Mouse (Mus musculus) CH12.LX (cell line): Measurements from ENCODE around the gene Fer. TPM values are rescaled to one million over a fixed set of nuclear protein-coding genes. Genes with fewer than 3 reads are reported as not detected.

Source experiments
- DNase-seq: peaks from one replicate; pipeline ENCODE4 v3.0.0-alpha.2; 2013; ENCODE audit errors: extremely low read depth
- H3K27ac ChIP-seq: 2 replicates; pipeline ENCODE4 v1.5.1; 2012; ENCODE audit warnings: low read depth, mild to moderate bottlenecking, control low read depth, moderate library complexity; ENCODE audit not compliant: insufficient read depth
- H3K27me3 ChIP-seq: replicated peaks from 2 replicates; pipeline ENCODE3; 2012; ENCODE audit warnings: inconsistent platforms
- H3K36me3 ChIP-seq, 2 experiments: replicated peaks in 1 of 2; 2 replicates each; pipeline versions ENCODE3 to v1.6.1; 2012; ENCODE audit warnings: inconsistent platforms in 1 of 2, low read length in 1 of 2, mild to moderate bottlenecking in 1 of 2, mixed read lengths in 1 of 2, moderate library complexity in 1 of 2; ENCODE audit not compliant: control insufficient read depth in 1 of 2, insufficient read depth in 1 of 2
- H3K4me1 ChIP-seq, 2 experiments: 2 replicates each; pipeline ENCODE4 v1.6.1; 2012; ENCODE audit warnings: inconsistent platforms in 1 of 2, moderate library complexity in 1 of 2; ENCODE audit not compliant: insufficient read depth in 2 of 2, control insufficient read depth in 1 of 2
- H3K4me2 ChIP-seq: 2 replicates; pipeline ENCODE4 v1.6.1; 2012; ENCODE audit warnings: low read depth, mild to moderate bottlenecking, control low read depth; ENCODE audit not compliant: poor library complexity, insufficient read depth, severe bottlenecking
- H3K4me3 ChIP-seq, 3 experiments: fragments of 150-350 bp in 1 of 3; sonication (generic) in 1 of 3; replicated peaks in 1 of 3; 2 replicates each; pipeline versions ENCODE3 to v1.5.1; 2011 to 2012; ENCODE audit warnings: low read depth in 2 of 3, low read length in 2 of 3, mild to moderate bottlenecking in 2 of 3, moderate library complexity in 2 of 3, control low read depth in 1 of 3, improper control_type of control experiment in 1 of 3, inconsistent platforms in 1 of 3, mixed read lengths in 1 of 3; ENCODE audit not compliant: poor library complexity in 1 of 3
- H3K79me2 ChIP-seq: replicated peaks from 2 replicates; pipeline ENCODE4 v1.6.1; 2012; ENCODE audit warnings: mild to moderate bottlenecking, moderate library complexity; ENCODE audit not compliant: control insufficient read depth, poor library complexity, insufficient read depth, severe bottlenecking; ENCODE audit errors: extremely low read depth
- H3K9ac ChIP-seq: 2 replicates; pipeline ENCODE4 v1.6.1; 2012; ENCODE audit warnings: low read depth, mild to moderate bottlenecking, control low read depth, moderate library complexity; ENCODE audit not compliant: insufficient read depth
- H3K9me3 ChIP-seq: replicated peaks from 2 replicates; pipeline ENCODE3; 2012; ENCODE audit warnings: low read length, inconsistent platforms, mixed read lengths
- BHLHE40 ChIP-seq: IDR thresholded peaks from 2 replicates; pipeline ENCODE4 v1.6.1; 2011; ENCODE audit warnings: mild to moderate bottlenecking, low read depth, low read length, improper control_type of control experiment
- CHD2 ChIP-seq: IDR thresholded peaks from 2 replicates; pipeline ENCODE4 v1.6.1; 2011; ENCODE audit warnings: low read length, improper control_type of control experiment
- ELF1 ChIP-seq: IDR thresholded peaks from 2 replicates; pipeline ENCODE4 v1.6.1; 2014; ENCODE audit warnings: low read depth, mild to moderate bottlenecking, inconsistent platforms, low read length, improper control_type of control experiment
- EP300 ChIP-seq: IDR thresholded peaks from 2 replicates; pipeline ENCODE4 v1.6.1; 2011; ENCODE audit warnings: low read length, improper control_type of control experiment
- ETS1 ChIP-seq: conservative IDR thresholded peaks from 2 replicates; pipeline ENCODE4 v1.6.1; 2012; ENCODE audit warnings: low read depth, mild to moderate bottlenecking, inconsistent platforms, low read length, improper control_type of control experiment, moderate library complexity
- GABPA ChIP-seq: IDR thresholded peaks from 2 replicates; pipeline ENCODE4 v1.6.1; 2012; ENCODE audit warnings: low read depth, low read length, improper control_type of control experiment, inconsistent platforms; ENCODE audit not compliant: insufficient replicate concordance
- HCFC1 ChIP-seq: IDR thresholded peaks from 2 replicates; pipeline ENCODE4 v1.6.1; 2012; ENCODE audit warnings: low read depth, mild to moderate bottlenecking, inconsistent platforms, low read length, improper control_type of control experiment
- IRF4 ChIP-seq: IDR thresholded peaks from 2 replicates; pipeline ENCODE4 v1.6.1; 2014; ENCODE audit warnings: low read depth, mild to moderate bottlenecking, inconsistent platforms, low read length, improper control_type of control experiment
- JUND ChIP-seq: conservative IDR thresholded peaks from 2 replicates; pipeline ENCODE4 v1.6.1; 2011; ENCODE audit warnings: low read depth, low read length, improper control_type of control experiment
- KAT2A ChIP-seq: IDR thresholded peaks from 2 replicates; pipeline ENCODE4 v1.6.1; 2012; ENCODE audit warnings: low read length, improper control_type of control experiment, inconsistent platforms; ENCODE audit not compliant: insufficient replicate concordance
- MAX ChIP-seq: IDR thresholded peaks from 2 replicates; pipeline ENCODE4 v1.6.1; 2011; ENCODE audit warnings: low read length, improper control_type of control experiment
- MAZ ChIP-seq: IDR thresholded peaks from 2 replicates; pipeline ENCODE4 v1.6.1; 2012; ENCODE audit warnings: low read depth, mild to moderate bottlenecking, inconsistent platforms, low read length, improper control_type of control experiment, moderate library complexity
- MEF2A ChIP-seq: IDR thresholded peaks from 2 replicates; pipeline ENCODE4 v1.6.1; 2014; ENCODE audit warnings: low read depth, mild to moderate bottlenecking, inconsistent platforms, low read length, improper control_type of control experiment, borderline replicate concordance
- MYC ChIP-seq: IDR thresholded peaks from 2 replicates; pipeline ENCODE4 v1.6.1; 2011; ENCODE audit warnings: low read depth, mild to moderate bottlenecking, improper control_type of control experiment, low read length
- NELFE ChIP-seq: IDR thresholded peaks from 2 replicates; pipeline ENCODE4 v1.6.1; 2011; ENCODE audit warnings: low read depth, low read length, improper control_type of control experiment
- NRF1 ChIP-seq: IDR thresholded peaks from 2 replicates; pipeline ENCODE4 v1.6.1; 2014; ENCODE audit warnings: low read depth, mild to moderate bottlenecking, inconsistent platforms, low read length, improper control_type of control experiment, moderate library complexity
- PAX5 ChIP-seq: IDR thresholded peaks from 2 replicates; pipeline ENCODE4 v1.6.1; 2012; ENCODE audit warnings: low read length, inconsistent platforms, mixed read lengths
- POLR2A ChIP-seq: IDR thresholded peaks from 2 replicates; pipeline ENCODE4 v1.6.1; 2011; ENCODE audit warnings: low read depth, mild to moderate bottlenecking, improper control_type of control experiment, low read length
- POLR2AphosphoS2 ChIP-seq: IDR thresholded peaks from 2 replicates; pipeline ENCODE4 v1.6.1; 2011; ENCODE audit warnings: low read depth, low read length, improper control_type of control experiment
- RAD21 ChIP-seq: IDR thresholded peaks from 2 replicates; pipeline ENCODE4 v1.6.1; 2011; ENCODE audit warnings: low read depth, mild to moderate bottlenecking, low read length, improper control_type of control experiment, moderate library complexity
- RCOR1 ChIP-seq: conservative IDR thresholded peaks from 2 replicates; pipeline ENCODE4 v1.6.1; 2012; ENCODE audit warnings: low read depth, mild to moderate bottlenecking, inconsistent platforms, low read length, improper control_type of control experiment
- SMC3 ChIP-seq: IDR thresholded peaks from 2 replicates; pipeline ENCODE4 v1.6.1; 2011; ENCODE audit warnings: low read depth, low read length, improper control_type of control experiment
- TBP ChIP-seq: conservative IDR thresholded peaks from 2 replicates; pipeline ENCODE4 v1.6.1; 2011; ENCODE audit warnings: low read depth, low read length, improper control_type of control experiment
- TCF12 ChIP-seq: IDR thresholded peaks from 2 replicates; pipeline ENCODE4 v1.6.1; 2014; ENCODE audit warnings: low read depth, mild to moderate bottlenecking, inconsistent platforms, low read length, improper control_type of control experiment
- UBTF ChIP-seq: IDR thresholded peaks from 2 replicates; pipeline ENCODE4 v1.6.1; 2012; ENCODE audit warnings: low read depth, mild to moderate bottlenecking, inconsistent platforms, low read length, improper control_type of control experiment, moderate library complexity
- USF1 ChIP-seq: IDR thresholded peaks from 2 replicates; pipeline ENCODE4 v1.6.1; 2014; ENCODE audit warnings: low read depth, mild to moderate bottlenecking, inconsistent platforms, low read length, improper control_type of control experiment
- USF2 ChIP-seq: conservative IDR thresholded peaks from 2 replicates; pipeline ENCODE4 v1.6.1; 2011; ENCODE audit warnings: low read depth, low read length, improper control_type of control experiment
- ZC3H11A ChIP-seq: IDR thresholded peaks from 2 replicates; pipeline ENCODE4 v1.6.1; 2012; ENCODE audit warnings: low read depth, mild to moderate bottlenecking, inconsistent platforms, low read length, improper control_type of control experiment
- ZKSCAN1 ChIP-seq: IDR thresholded peaks from 2 replicates; pipeline ENCODE4 v1.6.1; 2012; ENCODE audit warnings: low read depth, inconsistent platforms, low read length, improper control_type of control experiment, borderline replicate concordance
- ZMIZ1 ChIP-seq: IDR thresholded peaks from 2 replicates; pipeline ENCODE4 v1.6.1; 2012; ENCODE audit warnings: low read depth, mild to moderate bottlenecking, inconsistent platforms, low read length, improper control_type of control experiment
- ZNF384 ChIP-seq: IDR thresholded peaks from 2 replicates; pipeline ENCODE4 v1.6.1; 2012; ENCODE audit warnings: low read depth, low read length, improper control_type of control experiment, inconsistent platforms
- dilution Hi-C: fragments of 300-500 bp; cut with MboI; formaldehyde crosslinking; loops from 2 replicates; pipeline ENCODE4 v1.14.3; 2020; ENCODE audit warnings: low sequenced_read_pairs; ENCODE audit not compliant: extremely low pct_unique_long_range_greater_than_20kb, extremely low pct_ligation_motif_present
- in situ Hi-C: fragments of 300-500 bp; cut with MboI; formaldehyde crosslinking; loops from 3 replicates; pipeline ENCODE4 v1.14.3; 2019; ENCODE audit warnings: low sequenced_read_pairs, low pct_ligation_motif_present, low pct_unique_long_range_greater_than_20kb, mixed read lengths
- polyA plus RNA-seq: library from polyadenylated mRNA; unstranded; fragments of >175 nt; gene quantifications from 2 replicates; pipeline ENCODE4 v1.2.1, GENCODE M21; 2012; ENCODE audit warnings: low read depth; ENCODE audit not compliant: insufficient read length
- total RNA-seq, 2 experiments: library from RNA; depleted of rRNA; stranded (reverse); fragments of 300-350 nt in 1 of 2; fragments of >200 nt in 1 of 2; gene quantifications; 2 replicates each; pipeline ENCODE4 v1.2.3; 2012 to 2014

Gene Fer
- total and polyA plus RNA-seq, 3 experiments: 4.3 to 4.9 (median 4.5) TPM

DNA sequence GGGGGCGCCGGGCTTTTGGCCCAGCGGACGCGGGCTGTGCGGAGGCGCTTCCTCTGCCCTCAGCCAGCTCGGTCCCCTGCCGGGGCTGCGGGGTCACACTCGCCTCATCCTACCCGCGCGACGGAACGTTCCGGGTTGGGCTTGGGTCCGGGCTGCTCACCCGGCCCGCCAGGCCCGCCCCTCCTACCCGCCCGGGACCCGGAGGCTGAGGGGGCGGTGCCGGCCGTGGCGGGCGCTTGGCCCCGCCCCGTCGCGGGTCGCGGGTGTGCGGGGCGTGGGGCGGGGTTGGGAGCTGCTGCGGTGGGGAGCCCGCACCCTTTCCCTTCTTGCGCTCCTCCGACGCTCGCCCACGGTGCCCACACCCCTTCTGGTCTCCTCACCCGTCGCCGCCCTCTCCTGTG is 1.3 kb downstream of the Fer start:
- in situ Hi-C loops: no loop called here
- Histone ChIP-seq H3K27me3 (peaks cover 40% of the 10 kb centered on the region), H3K9ac (peak overlapping the region; percentile 54), H3K27ac (no peak overlapping the region), H3K4me2 (peak overlapping the region; percentile 94), H3K4me1 (peaks cover 2 to 20% of the 10 kb centered on the region in 2 experiments; a peak in 2 of 4 replicates), H3K4me3 (peak overlapping the region; percentile 63 to 77 (median 64)), H3K36me3 (no peaks in the 10 kb centered on the region), H3K9me3 (peaks cover 5% of the 10 kb centered on the region), H3K79me2 (no peaks in the 10 kb centered on the region)
- dilution Hi-C loops: no loop called here
- TF ChIP-seq PAX5: no peak
- TF ChIP-seq EP300: no peak
- no peak for TF ChIP-seq HCFC1
- no peak for TF ChIP-seq ELF1
- TF ChIP-seq POLR2AphosphoS2: no peak
- TF ChIP-seq TCF12: no peak
- TF ChIP-seq KAT2A: no peak
- TF ChIP-seq UBTF: no peak
- no peak for TF ChIP-seq ZNF384
- no peak for TF ChIP-seq JUND
- no peak for TF ChIP-seq TBP
- TF ChIP-seq POLR2A: no peak
- TF ChIP-seq MAZ: no peak
- TF ChIP-seq ZC3H11A: no peak
- TF ChIP-seq RCOR1: no peak
- no peak for TF ChIP-seq NRF1
- TF ChIP-seq MAX: no peak
- DNase-seq: no peak

DNA sequence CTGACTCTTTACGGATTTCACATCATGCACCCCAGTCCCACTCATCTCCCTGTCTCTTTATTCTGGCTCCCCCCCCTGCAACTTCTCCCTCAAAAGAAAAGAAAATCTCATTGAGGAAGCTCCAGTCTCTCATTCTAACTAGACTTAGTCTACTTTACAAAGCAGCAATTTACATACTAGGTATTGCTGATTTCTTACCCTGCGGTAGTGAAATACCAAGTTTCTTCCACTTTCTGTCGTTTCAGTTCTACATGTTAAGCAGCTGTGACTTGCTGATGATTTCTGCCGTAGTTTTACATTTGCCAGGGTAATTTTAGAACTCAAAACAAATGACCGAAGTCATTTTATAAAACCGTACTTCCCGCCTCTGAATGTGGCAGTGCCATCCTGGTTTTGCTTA is 8.9 kb downstream of the Fer start:
- dilution Hi-C loops: no loop called here
- peaks cover 8 to 42% of the 10 kb centered on the region in 2 experiments for H3K4me1 ChIP-seq
- H3K4me3 ChIP-seq: no peak overlapping the region
- H3K9me3 ChIP-seq: peaks cover 10% of the 10 kb centered on the region
- H3K9ac ChIP-seq: no peak overlapping the region
- H3K36me3 ChIP-seq: no peaks in the 10 kb centered on the region
- H3K79me2 ChIP-seq: no peaks in the 10 kb centered on the region; the same call in 1 of the 2 replicates
- H3K27ac ChIP-seq: 0 out of 2 replicates have a peak overlapping the region, but pooled peaks have one; percentile 49
- DNase-seq: peak; percentile 73
- in situ Hi-C loops: no loop called here
- H3K4me2 ChIP-seq: peak overlapping the region; percentile 71; the same call in 1 of the 2 replicates
- no peaks in the 10 kb centered on the region for H3K27me3 ChIP-seq
- TF ChIP-seq SMC3 (no peak), ELF1 (peak; percentile 28; the same call in 1 of the 2 replicates), MAX (no peak), MYC (no peak), TBP (no peak), TCF12 (no peak; the same call in 1 of the 2 replicates), RAD21 (no peak; the same call in 1 of the 2 replicates), POLR2A (no peak), JUND (0 out of 2 replicates have a peak, but pooled peaks have one; percentile 20), NELFE (no peak), GABPA (no peak), HCFC1 (no peak), PAX5 (no peak), KAT2A (no peak), EP300 (peak; percentile 82), ZC3H11A (no peak), ZMIZ1 (no peak), MEF2A (peak; percentile 79; the same call in 1 of the 2 replicates), ETS1 (peak; percentile 64), ZNF384 (no peak), MAZ (no peak), BHLHE40 (no peak), USF1 (no peak), CHD2 (no peak), NRF1 (no peak), USF2 (no peak), IRF4 (peak; percentile 87), ZKSCAN1 (no peak)
